Mouse (Mus musculus) E14TG2a.4 (cell line): ENCODE data around the gene Hnrnpll.

Experiments used
- CTCF ChIP-seq: conservative IDR thresholded peaks from 2 replicates; pipeline ENCODE4 v1.5.1; 2014; ENCODE audit warnings: low read length
- POU5F1 ChIP-seq: IDR thresholded peaks from 2 replicates; pipeline ENCODE4 v1.6.1; 2014; ENCODE audit warnings: low read length, borderline replicate concordance

DNA sequence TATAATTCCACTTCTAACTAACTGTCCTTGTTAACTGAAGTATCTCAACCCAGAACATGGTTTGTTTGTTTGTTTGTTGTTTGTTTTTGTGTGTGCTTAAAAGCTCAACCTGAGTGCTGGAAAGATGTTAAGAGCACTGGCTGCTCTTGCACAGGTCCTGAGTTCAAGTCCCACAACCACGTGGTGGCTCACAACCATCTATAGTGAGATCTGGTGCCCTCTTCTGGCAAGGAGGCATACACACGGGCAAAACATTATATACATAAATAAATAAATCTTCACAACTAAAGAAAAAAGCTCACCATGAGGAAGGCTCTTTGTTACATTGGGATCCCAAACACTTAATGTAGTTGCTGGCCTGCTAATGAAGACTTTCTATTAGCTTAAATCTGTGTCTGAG, 41.6 kb downstream of the Hnrnpll start:
- TF ChIP-seq CTCF (peak; percentile 21; the same call in 1 of the 2 replicates), POU5F1 (no peak)
